In genomic region chr13:112254116-112254515, GRCm38 (mm10) we compare ENCODE assay signal across 17 mouse cellular contexts. TPM values are rescaled to one million over a fixed set of nuclear protein-coding genes. Genes with fewer than 3 reads are reported as not detected.
A peak's percentile ranks its signal among the peaks of the same experiment; 100 is the strongest.
DNase-seq lines count a peak whose midpoint lies in the region; ATAC-seq and TF ChIP-seq lines count a peak whose summit lies in the region.
"Had no signal": no experiment of that assay in that cellular context is flagged by ENCODE, and none has a peak within 500 bp of the region (broad histone marks: within the 10 kb centered on the region; RNA-seq: fewer than 3 reads in every experiment).

No protein-coding gene starts in this region.

- no peaks in the 10 kb centered on the region for H3K9me3 ChIP-seq in lung, embryonic 15.5 days
- H3K9me3 ChIP-seq in limb, embryonic 10.5 days (replicated peaks) = 0 out of 2 replicates have a peak, but pooled peaks cover under 1% of the 10 kb centered on the region

- 79% methylated on average over 8 of the region's 8 CpGs for WGBS in heart, adult 2 months
- 48% methylated on average over 8 of the region's 8 CpGs for WGBS in lung, embryonic 15.5 days
- 88% methylated on average over 8 of the region's 8 CpGs for WGBS in limb, embryonic 10.5 days

- DNase-seq in heart, adult 11 months = peak; percentile 92
- DNase-seq in heart, adult 2 months = no peak
- DNase-seq in urinary bladder, postnatal 14 days (ENCODE audit: low spot score) = peak; percentile 7
- no peak for DNase-seq in urinary bladder, postnatal 36 days (ENCODE audit: low spot score in 2 of 2)
- DNase-seq in left cerebral cortex, adult 18-20 months (ENCODE audit: low spot score in 2 of 2) = no peak
- DNase-seq in limb, embryonic 10.5 days (ENCODE audit: low spot score) = no peak
- DNase-seq: cerebellum, postnatal 25 days; liver; right cerebral cortex, adult 18-20 months had no signal

- H3K4me2 ChIP-seq in lung, embryonic 15.5 days = no peak overlapping the region
- H3K4me2 ChIP-seq: embryonic facial prominence, embryonic 13.5 days; neural tube, embryonic 15.5 days had no signal

- no peak for TF ChIP-seq CTCF in heart, adult 2 months (IDR thresholded peaks at IDR 0.05)

- peaks cover 4% of the 10 kb centered on the region; the same call in 1 of the 2 replicates for H3K4me1 ChIP-seq in heart, adult 2 months (ENCODE audit: control insufficient read depth, insufficient read depth, low read length)
- peaks cover 46% of the 10 kb centered on the region for H3K4me1 ChIP-seq in lung, embryonic 15.5 days
- peaks cover 16% of the 10 kb centered on the region for H3K4me1 ChIP-seq in limb, embryonic 10.5 days

- intact Hi-C loops in heart, adult 2 months (cut with DNase I) = loop anchor here (5.0 kb wide), 1 partner anchor 67 kb away; no protein-coding TSS in a partner anchor

- TF ChIP-seq EP300 in heart, adult 2 months (IDR thresholded peaks at IDR 0.05; ENCODE audit: insufficient read depth, low read depth, low read length) = no peak

- ATAC-seq in lung, embryonic 15.5 days (ENCODE audit: borderline replicate concordance, extremely low read depth, low FRiP score, low TSS enrichment) = peak; percentile 48
- no peak for ATAC-seq in cerebellum, adult (ENCODE audit: insufficient number of reproducible peaks, low FRiP score, low TSS enrichment)
- ATAC-seq: hindbrain, postnatal 0 days had no signal

- H3K27ac ChIP-seq in heart, adult 2 months = no peak overlapping the region
- peak overlapping the region; percentile 25; the same call in 1 of the 2 replicates for H3K27ac ChIP-seq in lung, embryonic 15.5 days
- no peak overlapping the region for H3K27ac ChIP-seq in limb, embryonic 10.5 days
- H3K27ac ChIP-seq: embryonic facial prominence, embryonic 13.5 days; hindbrain, postnatal 0 days; neural tube, embryonic 15.5 days had no signal

- no peak for TF ChIP-seq POLR2A in heart, adult 2 months (IDR thresholded peaks at IDR 0.05; ENCODE audit: insufficient read depth, low read depth, low read length)

- H3K4me3 ChIP-seq in heart, adult 2 months = no peak overlapping the region
- H3K4me3 ChIP-seq in lung, embryonic 15.5 days = no peak overlapping the region
- no peak overlapping the region for H3K4me3 ChIP-seq in limb, embryonic 10.5 days
- H3K4me3 ChIP-seq: embryonic facial prominence, embryonic 13.5 days; forebrain, embryonic 10.5 days; neural tube, embryonic 15.5 days had no signal

- no peaks in the 10 kb centered on the region for H3K79me2 ChIP-seq in heart, adult 2 months (replicated peaks; ENCODE audit: control insufficient read depth, insufficient read depth, low read length)

- no peaks in the 10 kb centered on the region for H3K27me3 ChIP-seq in heart, adult 2 months (ENCODE audit: control insufficient read depth, insufficient read depth, low read length)
- H3K27me3 ChIP-seq in lung, embryonic 15.5 days = no peaks in the 10 kb centered on the region
- H3K27me3 ChIP-seq in limb, embryonic 10.5 days (ENCODE audit: low read depth, poor library complexity, severe bottlenecking) = no peaks in the 10 kb centered on the region
- H3K27me3 ChIP-seq: embryonic facial prominence, embryonic 13.5 days; neural tube, embryonic 15.5 days had no signal

- no peaks in the 10 kb centered on the region for H3K36me3 ChIP-seq in heart, adult 2 months (ENCODE audit: control insufficient read depth, insufficient read depth, low read length)
- no peaks in the 10 kb centered on the region for H3K36me3 ChIP-seq in lung, embryonic 15.5 days
- no peaks in the 10 kb centered on the region for H3K36me3 ChIP-seq in limb, embryonic 10.5 days
- H3K36me3 ChIP-seq: embryonic facial prominence, embryonic 13.5 days; forebrain, embryonic 10.5 days; G1E; neural tube, embryonic 15.5 days had no signal

- H3K9ac ChIP-seq in heart, adult 2 months (ENCODE audit: low read depth, low read length) = no peak overlapping the region
- H3K9ac ChIP-seq in lung, embryonic 15.5 days = no peak overlapping the region
- H3K9ac ChIP-seq: embryonic facial prominence, embryonic 13.5 days; neural tube, embryonic 15.5 days had no signal

RNA-seq across cellular contexts. Expression of gene Ankrd55, which starts 34.1 kb away (rescaled TPM):
- 1 to 10 TPM in 1 of 2 experiments, under 1 TPM in 1; 0.57 to 1.6 TPM for total RNA-seq in heart, adult 2 months (2021)
- polyA plus RNA-seq in heart, adult 2 months (2012; rRNA removed) = 0.23 and 0.64 TPM in 2 replicates
- polyA plus RNA-seq in lung, embryonic 15.5 days (2015; fragmentation: Nextera tagmentation; extraction: Ambion mirVana) = not detected in 2 replicates
- total RNA-seq in left cerebral cortex, adult 18-20 months (2021) = 1 to 10 TPM; 4.9 to 5.4 TPM
- polyA plus RNA-seq in limb, embryonic 10.5 days (2016; fragmentation: Nextera tagmentation; extraction: Ambion mirVana) = 0.23 and 0.46 TPM in 2 replicates
- total RNA-seq: megakaryocyte progenitor cell, adult 5-6 weeks had no signal
- polyA plus RNA-seq: G1E had no signal

Comparison
In these comparisons a context has a peak if more than half of its experiments do, and no peak if none do; other contexts are left out.
1. DNase-seq: peak in heart, adult 11 months (single experiment) and urinary bladder, postnatal 14 days (single experiment); none in heart, adult 2 months (0 of 2), urinary bladder, postnatal 36 days (0 of 2), left cerebral cortex, adult 18-20 months (0 of 2) and limb, embryonic 10.5 days (single experiment).